Mouse (Mus musculus) cerebellum, postnatal 10 days (tissue): ENCODE measurements around the gene Gm42715.
"Not testable (repeated sequence)": the region's sequence is repeated elsewhere in the genome, so short reads cannot be mapped to it uniquely, and the experiment has no call there.

Source experiments
- DNase-seq, 2 experiments: peaks; one replicate each; pipeline ENCODE4 v3.0.0; 2021; ENCODE audit warnings: mixed read lengths in 2 of 2

Gene Gm42715

GRCm38 (mm10) chr7:127498407-127498806 lies 21.0 kb upstream of the Gm42715 start:
- DNase-seq = peak; percentile 75 to 76

DNA sequence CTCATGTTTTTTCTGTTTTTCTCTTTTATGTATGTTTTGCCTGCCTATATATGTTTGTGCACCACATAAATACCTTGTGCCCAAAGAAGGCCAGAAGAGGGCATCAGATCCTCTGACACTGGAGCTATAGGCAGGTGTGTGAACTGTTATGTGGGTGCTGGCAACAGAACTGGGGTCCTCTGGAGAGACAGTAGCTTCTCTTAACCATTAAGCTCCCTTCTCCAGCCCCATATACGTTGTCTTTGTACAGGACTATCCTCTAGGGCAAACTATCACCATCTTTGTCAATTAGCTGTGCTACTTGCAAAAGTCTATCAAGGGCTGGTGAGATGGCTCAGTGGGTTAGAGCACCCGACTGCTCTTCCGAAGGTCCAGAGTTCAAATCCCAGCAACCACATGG lies 11.1 kb upstream of the Gm42715 start:
- no peak for DNase-seq

DNA sequence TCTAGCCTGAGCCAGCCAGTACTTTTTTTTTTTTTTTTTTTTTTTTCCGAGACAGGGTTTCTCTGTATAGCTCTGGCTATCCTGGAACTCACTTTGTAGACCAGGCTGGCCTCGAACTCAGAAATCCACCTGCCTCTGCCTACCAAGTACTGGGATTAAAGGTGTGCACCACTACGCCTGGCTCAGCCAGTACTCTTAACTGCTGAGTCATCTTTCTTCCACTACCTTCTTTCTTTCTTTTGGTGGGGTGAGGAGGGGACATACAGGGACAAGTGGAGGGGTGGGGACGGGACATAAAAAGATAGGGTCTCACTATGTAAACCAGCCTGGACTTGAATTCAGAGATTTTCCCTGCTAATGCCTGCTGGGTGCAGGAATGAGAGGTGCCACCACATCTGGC lies 9.6 kb upstream of the Gm42715 start:
- DNase-seq = not testable (repeated sequence)

- peak; percentile 26 to 42 for DNase-seq
These were observed 8.1 kb upstream of the Gm42715 start for GRCm38 (mm10) chr7:127511241-127511640.

DNA sequence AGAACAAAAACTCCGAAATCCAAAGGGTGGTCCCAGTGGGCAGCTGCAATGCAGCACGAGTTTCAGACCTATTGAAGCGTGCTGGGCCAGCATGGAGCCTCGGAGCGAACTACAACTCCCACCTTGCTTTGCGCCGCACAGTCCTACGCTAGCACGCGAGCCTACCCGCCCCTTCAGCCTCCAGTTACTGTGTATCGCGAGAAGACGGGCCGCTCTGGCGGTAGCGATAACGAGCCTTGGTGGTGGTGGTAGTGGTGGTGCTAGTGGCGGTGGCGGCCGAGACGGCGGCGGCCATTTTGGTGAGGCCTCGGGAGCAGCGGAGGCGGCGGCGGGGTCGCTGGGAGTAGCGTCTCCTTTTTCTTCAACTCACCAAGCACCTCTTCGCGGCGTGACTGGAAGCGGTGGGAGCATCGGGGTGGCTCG lies 7.6 kb upstream of the Gm42715 start, which contains the start of gene Srcap:
TSS of gene Srcap (plus strand) at position 176 of the 423 bp plus-strand sequence.
- DNase-seq = peak; percentile 97 to 98

DNA sequence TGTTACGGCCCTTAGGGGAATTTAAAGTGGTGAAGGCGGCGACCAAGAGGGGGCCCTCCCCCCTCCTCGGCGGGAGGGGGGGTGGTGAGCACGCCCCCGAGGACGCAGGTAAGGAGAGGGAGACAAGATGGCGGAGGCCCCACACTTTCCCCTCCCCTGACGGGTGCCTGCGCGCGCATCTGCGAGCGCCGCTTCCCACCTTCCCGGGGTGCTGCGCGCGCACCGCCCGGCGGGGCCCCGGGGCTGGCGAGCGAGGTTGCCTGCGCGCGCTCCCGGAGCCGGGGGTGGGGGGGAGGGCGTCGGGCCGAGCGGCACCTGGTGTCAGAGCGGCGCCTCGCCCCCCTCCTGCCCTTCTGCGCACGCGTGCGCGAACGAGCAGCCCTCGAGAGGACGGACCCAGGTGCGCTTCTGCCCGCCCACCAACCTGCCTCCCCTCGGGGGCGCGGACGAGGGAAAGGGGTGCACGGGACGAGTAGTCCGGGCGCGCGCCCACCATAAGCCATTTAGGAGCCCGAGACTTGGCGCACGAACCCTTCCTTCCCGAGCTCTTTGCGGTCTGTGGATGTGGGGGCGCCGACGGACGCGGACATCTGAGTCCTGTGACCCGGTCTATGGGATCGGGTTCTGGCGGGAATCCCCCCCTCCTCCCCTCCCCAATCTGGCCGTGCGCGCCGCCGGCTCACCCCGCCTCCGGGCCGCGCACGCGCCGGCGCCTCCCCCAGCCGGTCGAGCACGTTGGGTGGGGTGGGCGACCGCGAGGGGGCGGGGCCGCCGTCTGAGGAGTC lies 7.0 kb upstream of the Gm42715 start:
- peak; percentile 96 to 97 for DNase-seq

GRCm38 (mm10) chr7:127513016-127513390 lies 6.4 kb upstream of the Gm42715 start:
- DNase-seq = peak in 1 of 2 experiments; percentile 20

- DNase-seq = no peak
These were observed 5.6 kb upstream of the Gm42715 start for GRCm38 (mm10) chr7:127513781-127514180.

DNA sequence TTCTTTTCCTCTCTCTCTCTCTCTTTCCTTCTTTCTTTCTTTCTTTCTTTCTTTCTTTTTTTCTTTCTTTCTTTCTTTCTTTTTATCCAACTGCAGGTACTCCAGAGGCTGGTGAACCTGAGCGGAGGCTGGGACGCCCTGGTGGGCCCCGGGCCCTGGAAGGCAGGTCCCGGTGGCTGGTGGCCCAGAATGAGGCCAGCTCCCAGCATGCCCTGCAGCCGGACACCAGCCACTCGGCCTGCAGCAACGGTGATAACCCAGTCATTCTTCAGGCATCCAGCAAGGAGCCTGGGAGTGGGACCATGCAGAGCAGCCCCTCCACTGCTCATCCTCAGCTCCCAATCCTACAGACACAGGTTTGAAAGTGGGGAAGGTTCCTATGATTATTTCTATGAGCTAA lies 3.5 kb upstream of the Gm42715 start:
- DNase-seq = peak; percentile 21 to 28

GRCm38 (mm10) chr7:127516344-127516743 lies 3.0 kb upstream of the Gm42715 start:
- DNase-seq = no peak

DNA sequence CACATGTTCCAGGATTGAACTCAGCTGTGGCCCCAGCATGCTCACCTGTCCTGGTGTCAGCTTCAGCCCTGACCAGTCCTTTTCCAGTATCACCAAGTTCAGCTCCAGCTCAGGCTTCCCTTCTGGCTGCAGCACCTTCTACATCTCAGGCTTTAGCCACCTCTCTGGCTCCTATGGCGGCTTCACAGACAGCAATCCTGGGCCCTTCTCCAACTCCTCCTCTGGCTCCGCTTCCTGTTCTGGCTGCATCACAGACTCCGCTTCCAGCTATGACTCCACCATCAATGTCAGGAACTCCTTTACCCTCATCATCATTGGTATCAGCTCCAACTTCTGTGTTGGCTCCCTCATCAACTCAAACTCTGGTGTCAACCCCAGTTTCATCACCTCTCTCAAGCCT lies 22.3 kb downstream of the Gm42715 start:
- peak; percentile 28 to 38 for DNase-seq

- DNase-seq = peak; percentile 93 to 95
These were observed 29.9 kb downstream of the Gm42715 start for GRCm38 (mm10) chr7:127549116-127549835.

DNA sequence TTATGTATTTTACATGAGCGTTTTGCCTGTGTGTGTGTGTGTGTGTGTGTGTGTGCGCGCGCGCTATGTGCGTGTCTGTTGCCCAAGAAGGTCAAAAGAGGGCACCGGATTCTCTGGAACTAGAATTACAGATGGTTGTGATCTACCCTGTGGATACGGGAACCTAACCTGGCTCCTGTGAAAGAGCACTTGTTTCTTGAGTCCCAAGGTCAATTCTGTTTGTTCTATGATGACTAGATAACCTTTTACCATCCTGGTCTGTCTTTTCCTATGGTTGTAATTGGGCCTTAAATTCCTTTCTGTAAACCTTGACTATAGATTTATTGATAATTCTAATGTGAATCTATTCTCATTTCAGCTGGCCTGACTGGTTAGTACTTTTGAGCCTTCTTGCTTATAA lies 32.2 kb downstream of the Gm42715 start:
- DNase-seq = no peak

GRCm38 (mm10) chr7:127560580-127560979 lies 41.2 kb downstream of the Gm42715 start:
- DNase-seq = no peak

DNA sequence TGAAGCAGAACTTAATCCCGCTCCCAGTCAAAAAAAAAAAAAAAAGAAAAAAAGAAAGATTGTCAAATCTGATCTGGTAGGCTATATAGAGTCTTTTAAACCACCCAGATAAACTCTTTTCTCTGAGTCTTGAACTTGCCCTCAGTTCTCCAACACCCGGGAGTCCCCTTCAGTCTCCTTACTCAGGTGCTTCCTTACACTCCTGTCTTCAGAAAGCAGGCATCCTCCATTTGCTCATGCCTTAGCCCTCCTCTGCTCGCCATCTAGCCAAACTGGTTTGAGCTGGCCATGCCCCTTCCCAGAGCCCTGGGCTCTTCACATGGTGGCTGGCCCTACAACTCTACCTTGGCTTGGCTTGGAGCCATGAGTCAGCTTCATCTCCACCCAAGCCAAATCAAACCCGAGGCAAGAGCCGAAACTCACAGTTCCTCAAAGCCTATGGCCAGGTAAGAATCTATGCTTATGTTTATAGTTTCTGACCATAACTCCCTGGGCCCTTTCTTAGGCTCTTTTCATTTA lies 42.0 kb downstream of the Gm42715 start, which contains the start of gene Tmem265:
TSS of gene Tmem265 (plus strand) at position 51 of the 519 bp plus-strand sequence.
- peak; percentile 39 to 46 for DNase-seq

DNA sequence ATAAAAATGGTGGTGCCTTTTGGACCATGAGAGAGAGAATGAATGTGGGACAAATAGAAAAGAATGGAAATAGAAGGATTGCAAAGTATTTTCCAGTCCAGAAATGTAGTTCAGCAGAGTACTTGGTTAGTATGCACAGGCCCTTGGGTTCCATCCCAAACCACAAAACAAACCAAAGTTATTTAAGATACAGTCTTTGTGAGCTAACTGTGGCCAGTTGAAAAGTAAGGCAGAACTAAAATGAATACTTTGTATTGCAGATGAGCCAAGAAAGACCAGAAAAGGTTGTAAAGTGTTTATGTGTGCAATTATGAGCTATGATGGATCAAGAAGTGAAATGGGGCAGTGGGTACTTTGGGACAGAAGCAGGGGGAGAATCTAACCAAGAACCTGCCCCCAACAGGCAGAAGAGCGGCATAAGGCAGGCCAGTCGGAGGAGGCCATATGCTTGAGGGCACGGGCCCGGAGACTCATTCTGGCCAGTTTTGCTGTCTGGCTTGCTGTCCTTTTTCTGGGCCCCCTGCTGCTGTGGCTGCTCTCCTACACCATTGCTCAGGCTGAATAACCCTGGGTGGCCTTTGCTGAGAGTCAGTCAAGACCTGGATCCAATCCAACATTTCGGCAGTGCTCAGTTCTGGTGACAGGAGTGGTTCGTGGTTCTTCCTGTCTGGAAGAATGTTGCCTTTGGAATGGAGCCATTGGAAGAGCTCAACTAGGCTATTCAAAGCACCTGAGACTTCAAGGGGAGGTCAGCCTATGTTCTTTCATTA lies 45.2 kb downstream of the Gm42715 start:
- peak; percentile 97 for DNase-seq

DNA sequence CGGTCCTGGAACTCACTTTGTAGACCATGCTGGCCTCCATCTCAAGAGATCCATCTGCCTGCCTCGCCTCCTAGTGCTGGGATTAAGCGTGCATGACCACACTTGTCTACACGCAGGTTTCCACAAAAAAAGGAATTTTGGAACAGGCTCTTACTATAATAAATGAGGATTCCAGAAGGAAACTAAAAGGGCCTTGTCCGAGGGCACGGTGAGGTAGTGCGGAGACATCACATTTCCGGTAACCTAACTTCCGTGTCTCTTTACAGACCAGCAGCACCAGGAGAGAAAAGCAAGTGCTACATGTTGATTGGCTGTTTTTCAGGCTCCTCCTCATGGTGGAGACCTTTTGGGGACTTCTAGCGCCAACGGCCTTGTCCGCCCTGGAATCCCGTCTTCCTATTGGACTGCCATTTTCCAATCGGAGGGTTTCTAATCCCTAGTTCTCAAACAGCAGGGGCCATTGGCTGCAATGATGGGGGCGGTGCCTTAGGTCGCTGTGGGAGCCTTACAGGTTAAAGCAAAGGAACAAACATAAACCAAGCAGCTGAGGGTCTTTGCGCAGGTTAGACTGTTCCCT lies 53.6 kb downstream of the Gm42715 start, which contains the start of gene Phkg2:
TSS of gene Phkg2 (plus strand) at position 446 of the 577 bp plus-strand sequence.
- DNase-seq = peak; percentile 93 to 94

GRCm38 (mm10) chr7:127573503-127574008 lies 54.2 kb downstream of the Gm42715 start:
- DNase-seq = peak in 1 of 2 experiments; percentile 65

GRCm38 (mm10) chr7:127574115-127574514 lies 54.7 kb downstream of the Gm42715 start:
- no peak for DNase-seq

DNA sequence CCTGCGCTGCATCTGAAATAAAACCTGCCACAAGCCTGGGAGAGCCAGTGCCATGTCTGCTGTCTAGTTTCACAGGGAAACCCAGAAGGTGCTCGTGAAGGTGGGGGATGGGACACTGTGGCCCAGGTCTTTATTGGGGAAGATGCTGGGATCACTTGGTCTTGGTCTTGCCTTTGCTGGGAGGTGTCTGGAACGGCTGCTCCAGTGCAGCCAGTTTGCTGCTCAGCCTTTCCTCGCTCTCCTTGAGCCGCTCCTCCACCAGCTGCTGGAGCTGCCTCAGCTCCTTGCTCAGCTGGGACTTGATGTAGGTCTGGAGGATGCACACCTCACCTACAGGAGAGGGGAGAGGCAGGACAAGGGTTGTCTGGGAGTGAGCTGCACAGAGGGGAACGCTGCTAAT lies 63.9 kb downstream of the Gm42715 start:
- DNase-seq = no peak

GRCm38 (mm10) chr7:127585031-127585430 lies 65.6 kb downstream of the Gm42715 start:
- no peak for DNase-seq

- no peak for DNase-seq
These were observed 66.8 kb downstream of the Gm42715 start for GRCm38 (mm10) chr7:127586149-127586548.
